Mouse (Mus musculus) hindbrain, postnatal 0 days (tissue): ENCODE measurements at regions not wholly inside any gene's neighbourhood (a gene's known extent, or its start where the extent isn't known, plus 50 kb on each side); places are given as distances from the start of the nearest gene placed in this dataset.

Source experiments
- ATAC-seq: fragments of 200-750 bp; cut with Nextera tagmentation; 2 replicates; pipeline ENCODE4 v1.8.0; 2017; ENCODE audit warnings: mild to moderate bottlenecking, moderate TSS enrichment, moderate library complexity
- DNase-seq: peaks from one replicate; pipeline ENCODE4 v3.0.0-alpha.2; 2015; ENCODE audit warnings: low spot score
- H3K27ac ChIP-seq: fragments of 300-500 bp; sonication (generic); 2 replicates; pipeline ENCODE4 v1.5.1; 2014; ENCODE audit warnings: mild to moderate bottlenecking
- H3K27me3 ChIP-seq: fragments of 300-500 bp; sonication (generic); 2 replicates; pipeline ENCODE4 v1.6.1; 2014; ENCODE audit warnings: low read length, mixed read lengths; ENCODE audit not compliant: insufficient read depth
- H3K36me3 ChIP-seq: fragments of 300-500 bp; sonication (generic); 2 replicates; pipeline ENCODE4 v1.6.1; 2014; ENCODE audit warnings: low read length, mixed read lengths; ENCODE audit not compliant: insufficient read depth
- H3K4me1 ChIP-seq: fragments of 300-500 bp; sonication (generic); 2 replicates; pipeline ENCODE4 v1.6.1; 2014; ENCODE audit warnings: antibody characterized with exemption, low read length, mixed read lengths; ENCODE audit not compliant: insufficient read depth
- H3K4me2 ChIP-seq: fragments of 300-500 bp; sonication (generic); 2 replicates; pipeline ENCODE4 v1.6.1; 2014; ENCODE audit warnings: low read depth, mild to moderate bottlenecking, low read length, moderate library complexity, mixed read lengths
- H3K4me3 ChIP-seq: fragments of 300-500 bp; sonication (generic); 2 replicates; pipeline ENCODE4 v1.5.1; 2014; ENCODE audit warnings: low read length
- H3K9ac ChIP-seq: fragments of 300-500 bp; sonication (generic); replicated peaks from 2 replicates; pipeline ENCODE4 v1.6.1; 2014; ENCODE audit warnings: mild to moderate bottlenecking, low read length, moderate library complexity, mixed read lengths
- H3K9me3 ChIP-seq: fragments of 300-500 bp; sonication (generic); 2 replicates; pipeline ENCODE4 v1.6.1; 2016; ENCODE audit warnings: low read length, mixed read lengths
- CTCF ChIP-seq: IDR thresholded peaks from 2 replicates; pipeline ENCODE4 v1.5.1; 2016; ENCODE audit warnings: antibody characterized with exemption, control low read depth, low read depth
- WGBS: fragments of 180-500 bp; shearing (Covaris S2); extraction: QIAGEN DNeasy Blood & Tissue Kit; methylation state at CpG from one replicate; pipeline ENCODE4 v1.1.7; 2014; 5-methylcytosine and 5-hydroxymethylcytosine counted together

DNA sequence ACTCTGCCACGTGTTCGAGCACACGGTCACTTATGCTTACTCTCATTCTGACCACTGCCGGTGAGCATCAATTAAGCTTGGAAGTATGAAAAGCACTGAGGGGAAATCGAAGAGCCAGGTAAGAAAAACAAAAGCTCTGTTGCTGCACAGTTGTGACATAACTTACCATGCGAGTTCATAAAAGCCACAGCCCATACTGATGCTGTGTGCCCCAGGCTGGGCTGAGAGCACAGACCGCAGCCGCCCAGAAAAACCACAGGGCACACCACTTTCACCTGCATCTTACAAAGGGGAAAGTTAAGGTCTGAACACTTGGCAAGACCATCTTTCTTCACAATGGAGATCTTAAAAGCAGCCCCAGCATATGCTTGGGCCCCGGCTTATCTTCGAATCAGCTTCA lies 338.2 kb upstream of the Nfe2l3 start:
- no peak overlapping the region for H3K4me3 ChIP-seq
- DNase-seq = no peak
- no peak overlapping the region for H3K27ac ChIP-seq
- no peak overlapping the region for H3K9ac ChIP-seq
- WGBS = 81% methylated on average over 10 of the region's 10 CpGs
- no peaks in the 10 kb centered on the region for H3K36me3 ChIP-seq
- no peaks in the 10 kb centered on the region for H3K4me1 ChIP-seq
- no peak for ATAC-seq
- H3K27me3 ChIP-seq = no peaks in the 10 kb centered on the region
- no peak for TF ChIP-seq CTCF
- no peaks in the 10 kb centered on the region for H3K9me3 ChIP-seq
- no peak overlapping the region for H3K4me2 ChIP-seq

DNA sequence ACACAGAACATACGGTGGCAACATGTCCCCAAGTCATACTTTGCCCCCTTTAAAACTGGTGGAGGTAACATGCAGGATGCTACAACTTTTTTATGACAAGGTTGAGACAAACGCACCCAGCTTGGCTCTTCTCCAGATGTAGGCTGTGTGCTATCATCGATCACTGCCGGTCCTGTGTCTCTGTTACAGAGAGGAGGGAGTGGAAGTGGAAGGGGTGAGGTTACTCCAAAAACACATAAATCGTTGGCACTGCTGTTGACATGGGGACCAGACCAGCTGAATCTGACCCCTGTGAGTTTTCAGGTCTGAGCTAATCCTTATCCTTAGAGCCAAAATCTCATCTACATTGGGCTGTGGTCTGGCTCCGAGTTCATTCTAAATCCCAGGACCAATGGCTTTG lies 335.0 kb upstream of the Nfe2l3 start:
- Histone ChIP-seq H3K9ac (no peak overlapping the region), H3K4me2 (no peak overlapping the region), H3K27ac (no peak overlapping the region), H3K27me3 (no peaks in the 10 kb centered on the region), H3K9me3 (no peaks in the 10 kb centered on the region), H3K4me3 (no peak overlapping the region), H3K36me3 (no peaks in the 10 kb centered on the region), H3K4me1 (no peaks in the 10 kb centered on the region)
- WGBS = 78% methylated on average over 6 of the region's 6 CpGs
- TF ChIP-seq CTCF = no peak
- ATAC-seq (no peak), DNase-seq (no peak)

DNA sequence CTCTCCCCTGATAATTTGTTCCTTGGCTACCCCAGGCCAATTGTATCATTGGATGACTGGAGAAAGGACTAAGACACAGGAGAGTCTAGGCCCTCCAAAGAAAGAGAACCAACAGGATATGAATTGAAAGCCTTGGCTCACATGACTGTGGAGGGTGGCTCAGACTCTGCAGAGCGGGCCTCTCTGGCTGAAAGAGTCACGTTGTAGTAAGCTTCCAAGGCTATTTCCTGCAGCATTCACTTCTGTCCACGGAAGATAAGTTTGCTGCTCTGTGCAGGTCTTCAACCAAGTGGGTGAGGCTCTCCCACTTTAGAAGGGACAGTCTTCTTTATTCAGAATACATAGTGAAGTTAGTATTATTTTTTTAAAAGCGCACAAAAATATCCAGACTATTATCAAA lies 332.1 kb upstream of the Nfe2l3 start:
- no peak overlapping the region for H3K9ac ChIP-seq
- no peak for TF ChIP-seq CTCF
- H3K36me3 ChIP-seq = no peaks in the 10 kb centered on the region
- H3K27me3 ChIP-seq = no peaks in the 10 kb centered on the region
- no peak for DNase-seq
- no peaks in the 10 kb centered on the region for H3K9me3 ChIP-seq
- no peak overlapping the region for H3K4me3 ChIP-seq
- WGBS = 86% methylated on average over 4 of the region's 4 CpGs
- no peak overlapping the region for H3K27ac ChIP-seq
- H3K4me2 ChIP-seq = no peak overlapping the region
- no peaks in the 10 kb centered on the region for H3K4me1 ChIP-seq
- no peak for ATAC-seq

- H3K9me3 ChIP-seq = no peaks in the 10 kb centered on the region
- no peak overlapping the region for H3K27ac ChIP-seq
- H3K4me3 ChIP-seq = no peak overlapping the region
- 77% methylated on average over 4 of the region's 4 CpGs for WGBS
- H3K27me3 ChIP-seq = no peaks in the 10 kb centered on the region
- TF ChIP-seq CTCF = no peak
- H3K36me3 ChIP-seq = no peaks in the 10 kb centered on the region
- H3K4me2 ChIP-seq = no peak overlapping the region
- no peak overlapping the region for H3K9ac ChIP-seq
- ATAC-seq = no peak
- DNase-seq = no peak
- no peaks in the 10 kb centered on the region for H3K4me1 ChIP-seq
Measured at GRCm38 (mm10) chr6:51103236-51103635, 329.2 kb upstream of the Nfe2l3 start.

- no peak overlapping the region for H3K4me2 ChIP-seq
- H3K9me3 ChIP-seq = no peaks in the 10 kb centered on the region
- H3K36me3 ChIP-seq = no peaks in the 10 kb centered on the region
- no peak overlapping the region for H3K9ac ChIP-seq
- ATAC-seq = no peak
- no peak overlapping the region for H3K4me3 ChIP-seq
- no peak for DNase-seq
- H3K27ac ChIP-seq = no peak overlapping the region
- H3K4me1 ChIP-seq = no peaks in the 10 kb centered on the region
- H3K27me3 ChIP-seq = no peaks in the 10 kb centered on the region
- 89% methylated on average over 5 of the region's 5 CpGs for WGBS
- no peak for TF ChIP-seq CTCF
Measured at GRCm38 (mm10) chr6:51104336-51104735, 328.1 kb upstream of the Nfe2l3 start.

GRCm38 (mm10) chr6:51108336-51108956 lies 324.0 kb upstream of the Nfe2l3 start:
- no peak for ATAC-seq
- peak overlapping the region; percentile 20; the same call in 1 of the 2 replicates for H3K27ac ChIP-seq
- TF ChIP-seq CTCF = no peak
- H3K4me2 ChIP-seq = no peak overlapping the region
- H3K9me3 ChIP-seq = no peaks in the 10 kb centered on the region
- H3K4me3 ChIP-seq = no peak overlapping the region
- no peaks in the 10 kb centered on the region for H3K27me3 ChIP-seq
- WGBS = 36% methylated on average over 8 of the region's 8 CpGs
- DNase-seq = no peak
- no peaks in the 10 kb centered on the region for H3K36me3 ChIP-seq
- no peaks in the 10 kb centered on the region for H3K4me1 ChIP-seq
- no peak overlapping the region for H3K9ac ChIP-seq

DNA sequence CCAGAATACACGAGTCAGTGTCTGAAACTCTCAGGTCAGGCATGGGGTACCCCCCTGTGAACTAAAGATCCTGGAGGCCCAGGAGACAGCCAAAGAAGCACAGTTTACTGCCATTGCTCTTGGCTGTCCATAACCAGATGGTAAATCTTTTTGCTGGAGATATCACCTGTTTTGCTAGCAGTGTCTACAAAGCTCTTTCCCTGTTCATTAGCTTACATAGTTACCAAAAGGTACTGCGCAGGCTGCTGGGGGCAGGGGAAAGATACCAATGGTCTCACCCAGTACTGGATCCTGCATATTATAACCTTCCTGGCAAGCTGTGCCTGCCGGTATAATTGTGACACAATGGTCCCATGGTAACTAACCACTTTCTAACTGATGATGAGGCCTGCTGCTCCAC lies 321.9 kb upstream of the Nfe2l3 start:
- Histone ChIP-seq H3K4me3 (no peak overlapping the region), H3K27me3 (no peaks in the 10 kb centered on the region), H3K27ac (no peak overlapping the region), H3K9ac (no peak overlapping the region), H3K4me2 (no peak overlapping the region), H3K4me1 (no peaks in the 10 kb centered on the region), H3K36me3 (no peaks in the 10 kb centered on the region), H3K9me3 (no peaks in the 10 kb centered on the region)
- ATAC-seq (no peak), DNase-seq (no peak)
- no peak for TF ChIP-seq CTCF
- 91% methylated on average over 3 of the region's 3 CpGs for WGBS
